Mouse (Mus musculus): Measurements from ENCODE around the gene Mrpl52.

Gene Mrpl52

GRCm38 (mm10) chr14:54441365-54441764 is 14.7 kb downstream of the Mrpl52 start:
- H3K4me1 ChIP-seq (replicated peaks; ENCODE audit: low read depth, low read length) = peaks cover 61% of the 10 kb centered on the region
- 0 out of 2 replicates have a peak, but pooled peaks cover 8% of the 10 kb centered on the region for H3K27me3 ChIP-seq (ENCODE audit: insufficient read depth, low read length)
- H3K4me3 ChIP-seq (replicated peaks; ENCODE audit: low read length) = 0 out of 2 replicates have a peak overlapping the region, but pooled peaks have one; percentile 17
- peaks cover 37% of the 10 kb centered on the region for H3K36me3 ChIP-seq (ENCODE audit: insufficient read depth, low read length)
- TF ChIP-seq NANOG (IDR thresholded peaks at IDR 0.05; ENCODE audit: borderline replicate concordance, low read length) = no peak
- no peak for TF ChIP-seq CTCF (conservative IDR thresholded peaks at IDR 0.05; ENCODE audit: low read length)
- TF ChIP-seq POU5F1 (IDR thresholded peaks at IDR 0.05; ENCODE audit: borderline replicate concordance, low read length) = no peak
- H3K9me3 ChIP-seq (ENCODE audit: low read length) = no peaks in the 10 kb centered on the region

- H3K27me3 ChIP-seq (ENCODE audit: insufficient read depth, low read length) = 0 out of 2 replicates have a peak, but pooled peaks cover 8% of the 10 kb centered on the region
- peaks cover 26% of the 10 kb centered on the region for H3K36me3 ChIP-seq (ENCODE audit: insufficient read depth, low read length)
- TF ChIP-seq CTCF (conservative IDR thresholded peaks at IDR 0.05; ENCODE audit: low read length) = no peak
- no peak for TF ChIP-seq POU5F1 (IDR thresholded peaks at IDR 0.05; ENCODE audit: borderline replicate concordance, low read length)
- no peak for TF ChIP-seq NANOG (IDR thresholded peaks at IDR 0.05; ENCODE audit: borderline replicate concordance, low read length)
- peak overlapping the region; percentile 51; the same call in 1 of the 2 replicates for H3K4me3 ChIP-seq (replicated peaks; ENCODE audit: low read length)
- H3K4me1 ChIP-seq (replicated peaks; ENCODE audit: low read depth, low read length) = peaks cover 61% of the 10 kb centered on the region
- H3K9me3 ChIP-seq (ENCODE audit: low read length) = no peaks in the 10 kb centered on the region
These were observed 15.8 kb downstream of the Mrpl52 start for GRCm38 (mm10) chr14:54442548-54442947.

GRCm38 (mm10) chr14:54443196-54443595 is 16.5 kb downstream of the Mrpl52 start:
- peaks cover 61% of the 10 kb centered on the region for H3K4me1 ChIP-seq (replicated peaks; ENCODE audit: low read depth, low read length)
- 0 out of 2 replicates have a peak, but pooled peaks cover 8% of the 10 kb centered on the region for H3K27me3 ChIP-seq (ENCODE audit: insufficient read depth, low read length)
- peaks cover 26% of the 10 kb centered on the region for H3K36me3 ChIP-seq (ENCODE audit: insufficient read depth, low read length)
- no peak for TF ChIP-seq CTCF (conservative IDR thresholded peaks at IDR 0.05; ENCODE audit: low read length)
- TF ChIP-seq NANOG (IDR thresholded peaks at IDR 0.05; ENCODE audit: borderline replicate concordance, low read length) = no peak
- TF ChIP-seq POU5F1 (IDR thresholded peaks at IDR 0.05; ENCODE audit: borderline replicate concordance, low read length) = no peak
- no peaks in the 10 kb centered on the region for H3K9me3 ChIP-seq (ENCODE audit: low read length)
- peak overlapping the region; percentile 51 for H3K4me3 ChIP-seq (replicated peaks; ENCODE audit: low read length)

GRCm38 (mm10) chr14:54443712-54444618 is 17.3 kb downstream of the Mrpl52 start:
- Histone ChIP-seq H3K9me3 (ENCODE audit: low read length) (no peaks in the 10 kb centered on the region), H3K4me3 (replicated peaks; ENCODE audit: low read length) (peak overlapping the region; percentile 51; the same call in 1 of the 2 replicates), H3K36me3 (ENCODE audit: insufficient read depth, low read length) (peaks cover 18% of the 10 kb centered on the region), H3K4me1 (replicated peaks; ENCODE audit: low read depth, low read length) (peaks cover 60% of the 10 kb centered on the region), H3K27me3 (ENCODE audit: insufficient read depth, low read length) (0 out of 2 replicates have a peak, but pooled peaks cover 8% of the 10 kb centered on the region)
- TF ChIP-seq CTCF (conservative IDR thresholded peaks at IDR 0.05; ENCODE audit: low read length) = no peak
- TF ChIP-seq POU5F1 (IDR thresholded peaks at IDR 0.05; ENCODE audit: borderline replicate concordance, low read length) = no peak
- no peak for TF ChIP-seq NANOG (IDR thresholded peaks at IDR 0.05; ENCODE audit: borderline replicate concordance, low read length)

GRCm38 (mm10) chr14:54445476-54445875 is 18.8 kb downstream of the Mrpl52 start:
- H3K4me3 ChIP-seq (replicated peaks; ENCODE audit: low read length) = no peak overlapping the region
- H3K27me3 ChIP-seq (ENCODE audit: insufficient read depth, low read length) = 0 out of 2 replicates have a peak, but pooled peaks cover 8% of the 10 kb centered on the region
- no peak for TF ChIP-seq POU5F1 (IDR thresholded peaks at IDR 0.05; ENCODE audit: borderline replicate concordance, low read length)
- TF ChIP-seq CTCF (conservative IDR thresholded peaks at IDR 0.05; ENCODE audit: low read length) = no peak
- TF ChIP-seq NANOG (IDR thresholded peaks at IDR 0.05; ENCODE audit: borderline replicate concordance, low read length) = no peak
- H3K4me1 ChIP-seq (replicated peaks; ENCODE audit: low read depth, low read length) = peaks cover 45% of the 10 kb centered on the region
- H3K36me3 ChIP-seq (ENCODE audit: insufficient read depth, low read length) = peaks cover 3% of the 10 kb centered on the region
- no peaks in the 10 kb centered on the region for H3K9me3 ChIP-seq (ENCODE audit: low read length)

- no peak for TF ChIP-seq POU5F1 (IDR thresholded peaks at IDR 0.05; ENCODE audit: borderline replicate concordance, low read length)
- TF ChIP-seq NANOG (IDR thresholded peaks at IDR 0.05; ENCODE audit: borderline replicate concordance, low read length) = no peak
- TF ChIP-seq CTCF (conservative IDR thresholded peaks at IDR 0.05; ENCODE audit: low read length) = no peak
- Histone ChIP-seq H3K4me1 (replicated peaks; ENCODE audit: low read depth, low read length) (peaks cover 4% of the 10 kb centered on the region), H3K9me3 (ENCODE audit: low read length) (no peaks in the 10 kb centered on the region)
These were observed 26.9 kb downstream of the Mrpl52 start for GRCm38 (mm10) chr14:54453566-54453965.

GRCm38 (mm10) chr14:54454669-54455528 is 28.2 kb downstream of the Mrpl52 start:
- Histone ChIP-seq H3K36me3 (ENCODE audit: insufficient read depth, low read length) (no peaks in the 10 kb centered on the region), H3K4me1 (replicated peaks; ENCODE audit: low read depth, low read length) (no peaks in the 10 kb centered on the region), H3K4me3 (replicated peaks; ENCODE audit: low read length) (no peak overlapping the region), H3K27me3 (ENCODE audit: insufficient read depth, low read length) (peaks cover 3% of the 10 kb centered on the region; the same call in 1 of the 2 replicates), H3K9me3 (ENCODE audit: low read length) (no peaks in the 10 kb centered on the region)
- TF ChIP-seq NANOG (IDR thresholded peaks at IDR 0.05; ENCODE audit: borderline replicate concordance, low read length) (no peak), POU5F1 (IDR thresholded peaks at IDR 0.05; ENCODE audit: borderline replicate concordance, low read length) (no peak), CTCF (conservative IDR thresholded peaks at IDR 0.05; ENCODE audit: low read length) (no peak)

More at GRCm38 (mm10) chr14:54453566-54453965, 26.9 kb downstream of the Mrpl52 start:
- Histone ChIP-seq H3K4me3 (replicated peaks; ENCODE audit: low read length) (no peak overlapping the region), H3K36me3 (ENCODE audit: insufficient read depth, low read length) (no peaks in the 10 kb centered on the region), H3K27me3 (ENCODE audit: insufficient read depth, low read length) (peaks cover 3% of the 10 kb centered on the region; the same call in 1 of the 2 replicates)

All from E14TG2a.4 (cell line).